Mouse (Mus musculus): ENCODE results near the gene Spns2. TPM values are rescaled to one million over a fixed set of nuclear protein-coding genes. Genes with fewer than 3 reads are reported as not detected.

The Spns2 gene
- total and polyA plus RNA-seq, 3 experiments: 0.07 to 0.17 (median 0.14) TPM

- no peak for DNase-seq (ENCODE audit: extremely low read depth)
- H3K9me3 ChIP-seq (replicated peaks; ENCODE audit: low read length): peaks cover 5% of the 10 kb centered on the region
- H3K27ac ChIP-seq (ENCODE audit: insufficient read depth, low read depth): no peak overlapping the region
- in situ Hi-C loops (cut with MboI; ENCODE audit: low pct_ligation_motif_present, low pct_unique_long_range_greater_than_20kb, low sequenced_read_pairs): no loop called here
- H3K27me3 ChIP-seq (replicated peaks): no peaks in the 10 kb centered on the region
- no peak overlapping the region for H3K4me3 ChIP-seq (replicated peaks in 1 of 3; ENCODE audit: low read depth in 2 of 3, low read length in 2 of 3, poor library complexity in 1 of 3)
- no peak for TF ChIP-seq E2F4 (IDR thresholded peaks at IDR 0.05; ENCODE audit: insufficient replicate concordance, low read depth, low read length)
- no peak for TF ChIP-seq POLR2AphosphoS2 (IDR thresholded peaks at IDR 0.05; ENCODE audit: low read depth, low read length)
- TF ChIP-seq ZC3H11A (IDR thresholded peaks at IDR 0.05; ENCODE audit: low read depth, low read length): no peak
- no peak for TF ChIP-seq MEF2A (IDR thresholded peaks at IDR 0.05; ENCODE audit: borderline replicate concordance, low read depth, low read length)
- TF ChIP-seq ETS1 (conservative IDR thresholded peaks at IDR 0.05; ENCODE audit: low read depth, low read length): no peak
- no peak for TF ChIP-seq NELFE (IDR thresholded peaks at IDR 0.05; ENCODE audit: low read depth, low read length)
- no peak for TF ChIP-seq USF2 (conservative IDR thresholded peaks at IDR 0.05; ENCODE audit: low read depth, low read length)
- TF ChIP-seq SIN3A (IDR thresholded peaks at IDR 0.05; ENCODE audit: low read length): no peak
- no peak for TF ChIP-seq KAT2A (IDR thresholded peaks at IDR 0.05; ENCODE audit: insufficient replicate concordance, low read length)
- no peak for TF ChIP-seq EP300 (IDR thresholded peaks at IDR 0.05; ENCODE audit: low read length)
- no peak for TF ChIP-seq GABPA (IDR thresholded peaks at IDR 0.05; ENCODE audit: insufficient replicate concordance, low read depth, low read length)
- no peak for TF ChIP-seq POLR2A (IDR thresholded peaks at IDR 0.05; ENCODE audit: low read depth, low read length)
- TF ChIP-seq UBTF (IDR thresholded peaks at IDR 0.05; ENCODE audit: low read depth, low read length): no peak
- TF ChIP-seq CHD2 (IDR thresholded peaks at IDR 0.05; ENCODE audit: low read length): no peak
- TF ChIP-seq CTCF (conservative IDR thresholded peaks at IDR 0.05 in 1 of 2, IDR thresholded peaks at IDR 0.05 in 1 of 2; ENCODE audit: low read depth in 2 of 2, low read length in 2 of 2): no peak
- no peak for TF ChIP-seq ZMIZ1 (IDR thresholded peaks at IDR 0.05; ENCODE audit: low read depth, low read length)
- no peak for TF ChIP-seq USF1 (IDR thresholded peaks at IDR 0.05; ENCODE audit: low read depth, low read length)
- no peak for TF ChIP-seq PAX5 (IDR thresholded peaks at IDR 0.05; ENCODE audit: low read length)
- dilution Hi-C loops (cut with MboI; ENCODE audit: extremely low pct_ligation_motif_present, extremely low pct_unique_long_range_greater_than_20kb, low sequenced_read_pairs): no loop called here
- H3K9ac ChIP-seq (ENCODE audit: insufficient read depth, low read depth): no peak overlapping the region
- no peaks in the 10 kb centered on the region for H3K79me2 ChIP-seq (replicated peaks; ENCODE audit: control insufficient read depth, extremely low read depth, insufficient read depth, poor library complexity, severe bottlenecking)
- peaks cover 5 to 13% of the 10 kb centered on the region in 2 experiments for H3K4me1 ChIP-seq (ENCODE audit: control insufficient read depth in 1 of 2, insufficient read depth in 2 of 2)
- H3K36me3 ChIP-seq (replicated peaks in 1 of 2; ENCODE audit: control insufficient read depth in 1 of 2, insufficient read depth in 1 of 2, low read length in 1 of 2): no peaks in the 10 kb centered on the region
- H3K4me2 ChIP-seq (ENCODE audit: insufficient read depth, low read depth, poor library complexity, severe bottlenecking): no peak overlapping the region
Measured at GRCm38 (mm10) chr11:72519189-72519588, 29.5 kb upstream of the Spns2 start.

- in situ Hi-C loops (cut with MboI; ENCODE audit: low pct_ligation_motif_present, low pct_unique_long_range_greater_than_20kb, low sequenced_read_pairs): no loop called here
- no peak overlapping the region for H3K9ac ChIP-seq (ENCODE audit: insufficient read depth, low read depth)
- peaks cover 5% of the 10 kb centered on the region for H3K9me3 ChIP-seq (replicated peaks; ENCODE audit: low read length)
- DNase-seq (ENCODE audit: extremely low read depth): no peak
- dilution Hi-C loops (cut with MboI; ENCODE audit: extremely low pct_ligation_motif_present, extremely low pct_unique_long_range_greater_than_20kb, low sequenced_read_pairs): no loop called here
- no peaks in the 10 kb centered on the region for H3K27me3 ChIP-seq (replicated peaks)
- TF ChIP-seq SMC3 (IDR thresholded peaks at IDR 0.05; ENCODE audit: low read depth, low read length) (no peak), HCFC1 (IDR thresholded peaks at IDR 0.05; ENCODE audit: low read depth, low read length) (no peak), ZKSCAN1 (IDR thresholded peaks at IDR 0.05; ENCODE audit: borderline replicate concordance, low read depth, low read length) (no peak), USF1 (IDR thresholded peaks at IDR 0.05; ENCODE audit: low read depth, low read length) (no peak), NELFE (IDR thresholded peaks at IDR 0.05; ENCODE audit: low read depth, low read length) (no peak)
- H3K27ac ChIP-seq (ENCODE audit: insufficient read depth, low read depth): no peak overlapping the region
- no peaks in the 10 kb centered on the region for H3K36me3 ChIP-seq (replicated peaks in 1 of 2; ENCODE audit: control insufficient read depth in 1 of 2, insufficient read depth in 1 of 2, low read length in 1 of 2)
- H3K79me2 ChIP-seq (replicated peaks; ENCODE audit: control insufficient read depth, extremely low read depth, insufficient read depth, poor library complexity, severe bottlenecking): no peaks in the 10 kb centered on the region
- no peak overlapping the region for H3K4me2 ChIP-seq (ENCODE audit: insufficient read depth, low read depth, poor library complexity, severe bottlenecking)
- H3K4me3 ChIP-seq (replicated peaks in 1 of 3; ENCODE audit: low read depth in 2 of 3, low read length in 2 of 3, poor library complexity in 1 of 3): no peak overlapping the region
- H3K4me1 ChIP-seq (ENCODE audit: control insufficient read depth in 1 of 2, insufficient read depth in 2 of 2): peaks cover 5 to 13% of the 10 kb centered on the region in 2 experiments
Measured at GRCm38 (mm10) chr11:72518449-72518848, 28.7 kb upstream of the Spns2 start.

Measured in CH12.LX (cell line).